Mouse (Mus musculus) adrenal gland, adult 10 weeks (tissue): ENCODE measurements around the gene Gm20835. TPM values are rescaled to one million over a fixed set of nuclear protein-coding genes. Genes with fewer than 3 reads are reported as not detected.

Experiments used
- polyA plus RNA-seq: library from polyadenylated mRNA; stranded (reverse); fragments of 350-450 nt; fragmentation: Illumina TruSeq; extraction: RNeasy Lipid Tissue Mini Kit (QIAGEN cat#74804); gene quantifications from one replicate; pipeline ENCODE4 v1.2.3, GENCODE M21; 2014; ENCODE audit warnings: low read depth, low replicate concordance

Gene Gm20835
- polyA plus RNA-seq = not detected

GRCm38 (mm10) chrY:36735190-36735589, at the start of gene Gm20835:
Gene Gm20835 (minus strand): TSS chrY:36735290.

